Mouse (Mus musculus): ENCODE results near the gene Vps26a.

GRCm38 (mm10) chr10:62425081-62425871, 61.3 kb downstream of the Vps26a start:
- TF ChIP-seq CTCF (IDR thresholded peaks at IDR 0.05; ENCODE audit: low read depth) (no peak), EP300 (optimal IDR thresholded peaks at IDR 0.05) (no peak)
